Mouse (Mus musculus) spleen, postnatal 36 days (tissue): ENCODE measurements around the gene Gnb5.

ENCODE experiments used
- DNase-seq, 2 experiments: peaks; one replicate each; pipeline ENCODE4 v3.0.0; 2022; ENCODE audit warnings: low spot score in 2 of 2, mixed read lengths in 1 of 2

The Gnb5 gene

DNA sequence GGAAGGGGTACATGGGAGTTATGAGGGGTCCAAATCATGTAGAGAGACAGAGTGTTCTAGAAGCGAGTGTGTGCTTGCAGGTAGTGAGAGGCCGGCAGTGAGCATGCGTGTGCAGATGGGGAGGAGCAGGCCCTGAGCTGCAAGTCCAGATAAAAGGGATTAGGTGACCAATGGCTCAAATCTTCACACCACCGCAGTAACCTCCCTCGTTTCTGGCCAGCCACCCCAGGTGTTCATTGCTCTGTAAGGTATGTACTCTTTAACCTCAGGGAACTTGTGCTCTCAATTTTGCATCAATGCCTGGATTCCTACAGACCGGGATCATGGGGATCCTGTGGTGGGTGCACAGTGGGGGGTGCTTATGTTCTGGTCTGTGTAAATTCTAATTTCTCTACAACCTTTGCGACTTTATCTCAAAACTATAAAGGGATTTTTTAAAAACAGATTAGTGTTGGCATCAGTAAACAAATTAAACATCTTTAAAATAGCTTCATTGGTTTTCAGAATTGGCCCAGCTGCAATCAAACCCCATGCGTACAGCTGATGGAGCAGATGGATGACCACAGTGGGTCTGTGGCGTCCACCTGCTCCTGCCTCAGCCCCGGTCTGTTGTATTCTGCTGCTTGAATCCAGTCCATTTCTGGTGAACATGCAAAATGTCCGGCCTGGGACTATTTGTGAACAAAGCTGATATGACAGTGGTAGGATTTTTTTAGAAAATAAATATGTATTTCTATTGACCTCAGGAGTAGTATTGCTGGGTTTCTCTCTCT, at the start of gene Gnb5:
TSS of gene Gnb5 (plus strand) at position 163 of the 773 bp plus-strand sequence.
- no peak for DNase-seq

DNA sequence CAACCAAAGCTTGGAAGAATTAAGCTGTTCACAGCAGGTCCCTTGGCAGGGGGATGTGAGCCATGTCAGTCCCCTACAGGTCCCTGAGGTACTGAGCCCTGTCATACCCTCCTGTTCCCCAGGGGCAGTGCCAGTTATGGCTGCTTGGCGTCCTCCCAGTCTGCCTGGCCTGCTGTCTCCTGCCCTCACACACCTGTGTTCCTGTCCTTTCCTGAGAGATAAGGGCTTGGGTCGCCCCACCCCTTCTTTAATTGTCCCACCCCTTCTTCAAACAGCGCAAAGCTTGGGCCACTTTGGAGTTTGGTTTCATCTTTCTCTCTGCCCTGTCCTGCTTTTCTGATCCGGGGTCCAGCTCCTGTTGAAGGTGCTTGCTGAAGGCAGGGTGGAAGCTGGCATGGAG, 47.3 kb upstream of the Gnb5 start:
- DNase-seq, result no peak

DNA sequence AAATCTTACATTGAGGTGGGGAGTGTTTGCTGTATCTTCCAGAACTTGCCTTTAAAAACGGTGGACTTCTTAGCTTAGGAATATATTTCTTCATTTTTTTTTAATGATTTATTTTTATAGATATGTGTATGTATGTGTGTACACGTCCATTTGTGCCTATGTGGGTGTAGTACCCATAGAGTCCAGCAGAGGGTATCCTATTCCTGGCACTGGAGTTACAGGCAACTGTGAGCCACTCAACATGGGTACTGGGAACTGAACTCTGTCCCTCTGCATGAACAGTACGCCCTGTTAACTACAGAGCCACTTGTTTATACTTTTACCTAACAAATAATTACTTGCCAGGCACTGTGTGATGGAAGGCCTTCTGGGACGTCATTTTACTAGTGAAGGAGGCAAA, 46.4 kb upstream of the Gnb5 start:
- DNase-seq, result no peak

DNA sequence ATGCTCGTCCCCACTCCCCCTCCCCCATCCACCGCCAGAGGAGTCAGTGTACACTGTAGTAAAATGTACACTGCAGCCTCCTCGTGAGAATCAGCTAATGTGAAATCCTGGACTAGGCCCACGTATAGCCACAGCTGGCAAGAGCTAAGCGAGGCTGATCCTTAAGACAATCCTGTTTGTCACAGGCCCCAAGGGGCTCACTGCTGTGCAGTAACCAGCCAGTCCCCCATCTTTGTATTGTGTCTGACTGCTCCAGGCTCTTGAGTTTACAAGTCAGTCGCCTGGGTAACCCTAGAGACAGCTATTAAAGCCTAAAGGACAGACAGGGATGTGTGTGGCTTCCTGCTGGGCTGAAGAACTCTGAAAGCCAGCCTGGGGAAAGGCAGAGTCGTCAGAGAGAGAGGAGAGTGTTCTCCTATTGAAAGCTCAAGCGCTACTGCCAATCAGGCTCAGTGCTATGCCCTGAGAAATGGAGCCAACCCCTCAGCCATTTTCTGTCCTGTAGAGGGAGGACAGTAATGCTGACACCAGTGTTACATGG, 44.7 kb upstream of the Gnb5 start:
- no peak for DNase-seq

DNA sequence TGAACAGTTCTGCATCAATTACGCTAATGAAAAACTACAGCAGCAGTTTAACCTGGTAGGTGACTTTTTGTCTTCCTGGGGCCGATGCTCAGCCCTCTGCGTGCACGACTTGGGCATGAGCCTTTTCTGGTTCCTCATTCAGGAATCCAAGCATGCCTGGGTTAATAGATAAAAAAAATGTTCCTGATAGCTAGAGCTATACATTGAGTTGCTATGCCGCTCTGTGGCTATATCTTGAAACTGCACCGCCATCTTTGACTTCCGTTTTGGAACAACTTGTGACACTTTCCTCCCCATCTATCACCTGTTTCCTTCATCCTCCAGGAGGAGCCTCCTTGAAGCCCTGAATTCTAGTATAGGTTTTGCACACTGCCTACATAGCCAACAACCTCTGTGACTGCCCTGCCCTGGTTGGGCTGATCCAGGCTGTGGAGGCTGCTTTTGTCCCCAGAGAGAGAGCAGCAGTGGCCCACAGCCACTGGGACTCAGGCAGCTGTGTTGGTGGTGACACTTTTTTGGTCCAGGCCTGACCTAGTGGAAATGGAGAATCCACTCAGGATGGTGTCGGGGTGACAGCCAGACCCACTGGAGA, 43.8 kb upstream of the Gnb5 start:
- DNase-seq, result peak; percentile 13 to 38

DNA sequence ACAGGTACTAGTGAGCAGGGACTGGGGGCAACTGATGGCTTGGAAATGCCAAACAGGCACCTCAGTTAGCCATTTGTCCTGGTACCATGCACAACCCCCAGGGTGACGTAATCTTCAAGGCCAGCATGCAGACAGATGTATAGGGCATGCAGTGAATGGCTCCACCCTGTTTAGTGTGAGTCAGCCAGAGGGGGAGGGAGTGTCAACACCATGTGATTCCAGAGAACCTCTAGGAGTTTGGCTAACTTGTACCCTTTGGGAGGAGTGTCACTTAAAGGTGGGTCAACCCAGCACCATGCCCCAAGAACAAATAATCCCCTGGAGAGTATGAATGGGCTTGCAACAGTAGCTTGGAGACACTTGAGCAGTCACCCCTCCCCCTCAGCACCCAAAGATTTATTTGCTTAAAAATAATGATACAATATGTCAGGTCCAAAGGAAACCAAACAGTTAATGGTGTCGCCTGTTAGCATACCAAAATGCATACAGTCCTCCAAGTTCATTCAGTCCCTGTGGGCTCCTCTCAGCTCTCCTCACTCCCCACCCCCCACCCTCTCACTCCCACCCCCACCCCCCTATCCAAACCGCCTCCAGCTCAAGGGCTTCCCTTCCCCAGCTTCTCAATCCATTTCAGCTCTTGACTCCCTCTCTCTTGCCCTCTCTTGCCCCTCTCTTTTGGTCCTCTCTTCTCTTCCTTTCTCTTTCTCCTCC, 41.9 kb upstream of the Gnb5 start:
- no peak for DNase-seq

DNA sequence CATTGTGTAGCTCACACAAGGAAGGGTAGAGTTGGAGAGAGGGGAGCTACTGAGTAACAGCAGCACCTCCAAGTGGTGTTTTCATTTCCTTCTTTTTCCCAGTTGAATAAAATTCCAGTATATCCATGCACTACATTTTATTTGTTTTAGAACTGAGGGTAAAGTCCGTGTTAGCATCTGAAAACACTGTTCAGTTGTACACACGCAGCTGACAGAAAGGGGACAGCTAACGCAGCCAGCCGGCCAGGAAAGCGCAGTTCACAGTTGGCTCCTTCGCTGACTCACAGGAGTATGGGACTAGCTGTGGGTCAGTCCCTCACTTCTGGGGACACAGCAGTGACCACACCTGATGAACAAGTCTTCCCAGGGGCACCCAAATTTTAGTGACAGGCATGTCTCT, 38.9 kb upstream of the Gnb5 start:
- no peak for DNase-seq

DNA sequence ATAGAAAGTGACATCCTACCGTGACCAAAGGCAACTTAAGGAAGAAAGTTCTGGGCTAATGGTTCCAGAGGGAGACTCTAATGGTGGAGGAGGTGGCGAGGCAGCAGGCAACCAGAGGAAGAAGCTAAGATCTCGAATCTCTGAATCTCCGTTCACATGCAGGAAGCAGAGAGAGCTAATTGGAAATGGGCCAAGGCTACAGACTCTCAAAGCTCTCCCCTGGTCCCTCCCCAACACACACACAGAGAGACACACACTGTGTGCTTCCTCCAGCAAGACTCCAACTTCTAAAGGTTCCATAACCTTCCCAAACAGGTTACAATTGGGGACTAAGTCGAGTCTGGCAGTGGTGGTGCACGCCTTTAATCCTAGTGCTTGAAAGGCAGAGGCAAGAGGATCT, 35.7 kb upstream of the Gnb5 start:
- no peak for DNase-seq

DNA sequence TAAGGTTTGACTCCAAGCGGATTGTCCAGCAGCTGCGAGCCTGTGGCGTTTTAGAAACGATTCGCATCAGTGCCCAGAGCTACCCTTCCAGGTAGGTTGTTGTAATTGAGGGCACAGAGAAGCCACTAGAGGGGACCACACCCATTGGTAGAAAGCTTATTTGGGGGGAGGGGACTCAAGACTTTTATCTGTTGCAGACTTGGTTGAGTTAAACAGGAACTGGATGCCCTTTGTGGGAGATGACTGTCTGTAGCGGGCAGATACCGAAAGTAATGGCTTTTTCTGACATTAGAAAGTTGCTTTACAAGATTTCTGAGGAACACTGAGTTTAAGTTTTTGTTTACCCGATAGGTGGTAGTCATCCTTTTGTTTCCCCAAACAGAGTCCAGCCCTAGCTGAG, 34.5 kb upstream of the Gnb5 start:
- no peak for DNase-seq

DNA sequence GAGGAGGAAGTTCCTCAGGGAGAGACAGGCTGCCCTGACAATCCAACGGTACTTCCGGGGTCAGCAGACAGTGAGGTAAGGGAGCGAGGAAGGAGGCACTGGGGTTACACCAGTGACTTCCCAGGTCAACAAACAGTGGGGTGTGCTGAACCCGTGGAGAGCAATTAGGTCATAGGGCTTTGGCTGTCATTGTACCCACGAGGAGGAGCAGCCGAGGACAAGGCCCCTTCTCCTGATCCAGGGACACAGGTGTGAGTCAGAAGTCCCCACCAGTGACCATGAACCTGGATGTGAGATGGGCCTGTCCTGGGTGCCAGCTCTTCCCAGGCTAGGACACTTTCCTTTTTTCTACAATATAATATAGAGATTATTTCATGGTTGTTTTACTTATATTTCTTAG, 32.4 kb upstream of the Gnb5 start:
- DNase-seq, result no peak

DNA sequence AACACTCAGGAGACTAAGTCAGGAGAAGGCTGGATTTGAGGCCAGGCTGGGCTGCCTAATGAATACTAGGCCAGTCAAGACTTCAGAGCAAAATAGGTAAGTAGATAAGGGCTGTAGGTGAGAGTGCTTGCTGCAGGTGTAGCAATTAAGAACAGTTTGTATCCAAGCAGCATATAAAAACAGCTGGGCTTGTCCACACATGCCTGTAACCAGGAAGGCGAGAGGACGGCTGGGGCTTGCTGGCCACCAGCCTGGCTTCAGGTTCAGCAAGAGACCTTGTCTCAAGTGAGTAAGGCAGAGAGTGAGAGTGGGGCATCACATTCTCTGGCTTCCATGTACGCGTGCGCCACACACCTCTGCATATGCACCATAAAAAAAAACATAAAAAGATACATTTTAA, 31.6 kb upstream of the Gnb5 start:
- no peak for DNase-seq

DNA sequence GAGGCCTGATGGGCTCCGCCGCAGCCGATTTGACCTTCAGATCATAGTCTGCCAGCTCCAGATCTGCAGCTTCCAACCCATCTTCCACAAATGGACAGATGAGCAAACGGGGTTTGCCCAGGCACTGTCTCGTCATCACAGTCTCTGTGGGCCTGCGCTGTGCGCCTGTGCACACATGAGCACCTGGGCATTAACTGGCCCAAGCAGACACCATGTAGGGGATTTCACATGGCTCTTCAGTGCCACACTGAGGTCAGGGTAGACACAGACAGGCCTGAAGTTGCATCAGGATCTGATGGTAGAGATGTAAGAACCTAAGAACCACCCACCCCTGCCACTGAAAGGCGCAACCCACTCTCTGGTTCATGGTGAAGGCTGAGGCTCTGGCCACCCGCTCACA, 31.0 kb upstream of the Gnb5 start:
- no peak for DNase-seq

DNA sequence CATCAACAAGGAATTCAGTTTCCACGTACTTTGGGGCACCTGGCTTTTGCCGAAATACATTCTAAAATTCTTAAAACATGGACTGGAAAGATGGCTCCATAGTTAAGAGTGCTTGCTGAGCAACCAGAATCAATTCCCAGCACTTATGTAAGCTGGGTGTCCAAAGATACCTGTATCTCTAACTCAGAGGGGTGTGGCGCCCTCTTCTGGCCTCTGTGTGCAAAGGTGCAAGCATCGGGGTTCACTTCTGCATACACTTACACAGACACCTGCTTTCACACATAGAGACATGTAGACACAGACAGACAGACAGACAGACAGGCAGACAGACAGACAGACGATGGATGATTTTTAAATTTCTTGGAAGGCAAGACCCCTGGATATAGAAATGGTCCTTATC, 25.3 kb upstream of the Gnb5 start:
- peak in 1 of 2 experiments; percentile 18 for DNase-seq

DNA sequence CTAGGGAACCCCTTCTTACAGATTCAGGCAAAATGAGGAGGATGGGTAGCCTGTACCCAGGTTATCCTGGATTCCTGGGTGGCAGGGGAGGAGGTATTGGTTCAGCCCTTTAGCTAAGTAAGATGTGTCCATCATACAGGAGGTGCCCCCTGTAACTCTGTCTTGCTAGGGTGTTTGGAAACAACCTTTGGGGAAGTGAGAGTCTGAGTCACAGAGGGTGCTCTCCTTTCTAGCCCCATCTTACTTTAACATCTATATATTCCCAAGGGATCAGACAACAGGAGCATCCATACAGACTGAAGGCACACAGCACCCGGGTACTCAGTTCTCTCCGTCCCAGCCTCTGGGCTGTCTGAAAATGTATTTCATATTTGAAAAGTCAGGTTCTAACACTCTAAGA, 23.9 kb upstream of the Gnb5 start:
- no peak for DNase-seq

DNA sequence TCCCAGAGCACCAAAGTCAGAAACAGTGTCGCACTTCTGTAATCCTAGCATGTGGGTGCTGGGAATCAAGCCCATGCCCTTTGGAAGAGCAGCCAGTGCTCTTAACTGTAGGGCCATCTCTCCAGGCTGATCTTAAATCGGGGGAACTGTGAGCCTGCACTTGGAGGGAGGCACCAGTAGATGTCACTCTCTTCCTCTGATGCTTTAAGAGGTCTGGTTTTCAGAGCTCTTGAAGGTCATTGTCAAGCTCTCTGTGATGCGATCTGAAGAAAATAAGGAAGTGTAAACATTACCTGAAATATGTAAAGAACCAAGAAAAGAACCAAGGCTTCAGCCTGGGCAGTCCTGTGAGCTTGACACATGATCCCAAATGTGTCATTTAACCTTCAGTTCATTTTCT, 23.3 kb upstream of the Gnb5 start:
- peak; percentile 22 to 24 for DNase-seq

DNA sequence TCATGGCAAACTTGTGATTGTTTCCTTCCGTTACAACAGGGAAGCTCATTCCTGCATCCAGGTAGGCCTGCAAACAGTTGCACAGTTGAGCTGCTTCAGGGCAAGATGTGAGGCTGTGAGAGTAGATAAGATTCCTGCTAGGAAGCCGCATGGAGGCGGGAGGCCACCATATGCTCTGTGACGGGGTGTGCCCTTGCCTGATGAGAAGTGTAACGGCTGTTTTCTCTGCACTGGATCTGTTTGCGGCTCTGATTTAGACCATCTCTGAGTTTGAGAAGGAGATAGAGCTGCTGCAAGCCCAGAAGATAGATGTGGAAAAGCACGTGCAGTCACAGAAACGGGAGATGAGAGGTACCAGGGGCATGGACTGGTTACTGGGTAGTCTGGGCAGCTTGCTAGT, 22.5 kb upstream of the Gnb5 start:
- DNase-seq, result no peak

DNA sequence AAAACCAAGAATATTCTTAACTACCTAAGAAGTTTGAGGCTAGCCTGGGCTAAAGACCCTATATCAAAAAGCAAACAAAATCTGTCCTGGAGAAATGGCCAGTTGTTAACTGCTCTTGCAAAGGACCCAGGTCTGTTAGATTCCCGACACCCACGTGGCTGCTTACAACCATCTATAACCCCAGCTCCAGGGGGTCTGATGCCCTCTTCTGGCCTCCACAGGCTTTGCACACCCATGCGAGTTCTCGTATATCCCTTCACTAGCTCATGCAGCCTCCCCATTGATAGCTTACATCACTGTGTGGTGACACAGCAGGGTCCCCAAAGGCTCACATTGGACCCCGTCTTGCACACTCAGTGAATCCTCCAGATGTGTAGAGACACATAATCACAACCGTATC, 20.7 kb upstream of the Gnb5 start:
- DNase-seq, result no peak

DNA sequence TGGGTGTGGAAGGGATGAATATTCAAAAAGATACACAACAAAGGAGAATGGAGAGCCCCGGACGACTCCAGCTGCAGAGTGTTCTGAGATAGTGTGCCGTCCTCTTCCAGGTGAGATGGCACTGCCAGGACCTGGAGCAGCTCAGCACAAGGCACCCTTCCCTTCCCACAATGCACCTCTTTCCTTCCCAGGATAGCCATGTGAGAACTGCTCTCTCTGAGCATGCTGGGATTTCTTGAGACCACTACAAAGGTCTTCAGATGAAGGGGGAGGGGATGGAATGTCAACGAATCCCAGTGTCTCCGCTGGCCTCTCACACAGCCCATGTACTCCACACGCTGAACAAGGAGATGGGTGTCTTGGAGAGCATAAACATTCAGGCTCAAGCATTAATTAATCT, 18.5 kb upstream of the Gnb5 start:
- DNase-seq, result no peak

DNA sequence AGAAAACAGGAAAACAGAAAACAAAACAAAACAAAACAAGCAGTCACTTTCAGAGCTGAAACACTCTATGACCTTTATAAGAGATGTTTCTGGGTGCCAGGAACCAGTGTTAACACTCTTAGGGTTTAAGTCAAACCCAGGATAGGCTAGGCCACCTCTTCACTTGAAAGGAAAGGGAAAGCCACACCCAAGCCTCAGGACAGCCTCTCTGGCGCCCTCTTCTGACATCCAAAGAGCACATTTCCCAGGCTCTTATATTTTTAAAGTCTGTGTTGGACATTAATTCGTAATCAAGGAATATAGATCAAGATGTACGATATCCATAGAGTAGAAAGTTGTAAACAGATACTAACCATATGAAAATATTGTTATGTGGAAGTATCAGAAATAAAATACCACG, 16.5 kb upstream of the Gnb5 start:
- DNase-seq, result no peak

DNA sequence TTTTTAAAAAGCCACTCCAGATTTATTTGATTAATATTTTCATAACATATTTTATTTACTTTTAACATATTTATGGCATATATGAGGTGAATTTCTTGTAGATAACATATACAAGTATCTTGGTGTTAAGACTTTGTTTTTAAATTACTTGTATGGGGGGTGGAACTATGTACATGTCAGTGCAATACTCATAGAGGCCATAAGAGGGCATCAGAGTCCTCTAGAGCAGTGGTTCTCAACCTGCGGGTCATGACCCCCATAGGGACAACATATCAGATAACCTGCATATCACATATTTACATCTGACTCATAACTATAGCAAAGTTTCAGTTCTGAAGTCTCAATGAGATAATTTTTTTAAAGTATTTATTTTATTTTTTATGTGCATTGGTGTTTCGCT, 6.7 kb upstream of the Gnb5 start:
- DNase-seq, result no peak

DNA sequence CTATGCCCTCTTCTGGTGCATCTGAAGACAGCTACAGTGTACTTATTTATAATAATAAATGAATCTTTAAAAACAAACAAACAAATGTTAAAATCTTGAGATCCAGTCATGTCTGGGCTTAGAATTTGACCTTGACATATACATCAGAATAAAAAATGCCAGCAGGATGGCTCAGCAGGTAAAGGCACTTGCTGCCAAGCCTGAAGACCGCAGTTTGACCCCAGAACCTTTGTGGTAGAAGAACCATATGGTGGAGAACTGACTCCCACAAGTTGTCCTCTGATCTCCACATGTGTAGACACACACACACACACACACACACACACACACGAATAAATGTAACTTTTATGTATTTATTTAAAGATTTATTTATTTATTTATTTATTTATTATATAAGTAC, 3.1 kb upstream of the Gnb5 start:
- DNase-seq, result no peak

DNA sequence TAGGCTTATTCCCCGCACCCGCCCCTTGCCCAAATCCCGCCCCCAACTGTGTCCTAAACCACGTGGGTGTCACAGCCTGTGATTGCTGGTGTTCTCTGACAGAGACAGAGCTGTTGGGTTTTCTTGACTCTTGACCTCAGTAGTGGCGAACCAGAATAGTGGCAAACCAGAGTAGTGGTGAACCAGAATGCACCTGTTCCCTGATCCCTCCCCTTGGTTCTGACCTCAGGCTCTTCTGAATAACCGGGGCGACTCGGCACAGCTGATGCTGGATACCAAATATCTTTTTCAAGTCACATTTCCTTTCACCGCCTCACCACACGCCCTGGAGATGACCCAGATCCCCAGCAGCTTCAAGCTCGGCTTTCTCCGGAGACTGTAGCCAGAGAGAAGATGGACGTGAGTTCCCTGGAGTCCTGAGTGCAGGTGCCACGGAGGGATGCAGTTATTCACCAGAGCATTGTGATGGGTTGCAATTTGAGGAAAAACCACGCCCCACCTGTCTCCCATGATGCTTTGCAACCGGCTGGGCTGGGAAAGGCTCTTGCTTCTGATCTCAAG, 2.3 kb upstream of the Gnb5 start:
- DNase-seq, result no peak

DNA sequence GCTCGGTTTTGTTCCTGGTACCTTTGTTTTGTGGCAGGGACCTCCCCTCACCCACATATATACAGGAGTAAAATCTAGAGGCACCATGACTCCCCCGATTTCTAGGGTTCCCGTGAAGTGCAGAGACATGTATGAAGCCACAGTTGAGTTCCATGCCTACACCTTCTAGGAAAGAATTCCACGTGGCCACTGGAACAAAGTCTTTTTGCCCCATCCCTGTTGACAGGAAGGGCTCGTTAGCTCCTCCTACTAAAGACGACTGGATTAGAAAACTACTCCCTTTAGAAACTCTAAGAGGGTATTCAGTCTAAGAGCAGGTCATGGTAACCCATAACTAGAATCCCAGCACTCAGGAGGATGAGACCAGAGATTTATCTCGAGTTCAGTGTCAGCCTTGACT, 1.8 kb upstream of the Gnb5 start:
- no peak for DNase-seq
